Mouse (Mus musculus) adipocyte (in vitro differentiated cells): ENCODE measurements around the gene Dnajb3.
"Not testable (repeated sequence)": the region's sequence is repeated elsewhere in the genome, so short reads cannot be mapped to it uniquely, and the experiment has no call there.

ENCODE experiments used
- DNase-seq: peaks from one replicate; pipeline ENCODE4 v3.0.0-alpha.2; 2016; ENCODE audit warnings: low spot score

Gene Dnajb3

GRCm38 (mm10) chr1:88215466-88216380 lies 10.1 kb upstream of the Dnajb3 start:
- no peak for DNase-seq

GRCm38 (mm10) chr1:88214462-88214952 lies 8.9 kb upstream of the Dnajb3 start:
- DNase-seq: peak; percentile 9

GRCm38 (mm10) chr1:88213766-88214461 lies 8.3 kb upstream of the Dnajb3 start:
- peak; percentile 51 for DNase-seq

DNA sequence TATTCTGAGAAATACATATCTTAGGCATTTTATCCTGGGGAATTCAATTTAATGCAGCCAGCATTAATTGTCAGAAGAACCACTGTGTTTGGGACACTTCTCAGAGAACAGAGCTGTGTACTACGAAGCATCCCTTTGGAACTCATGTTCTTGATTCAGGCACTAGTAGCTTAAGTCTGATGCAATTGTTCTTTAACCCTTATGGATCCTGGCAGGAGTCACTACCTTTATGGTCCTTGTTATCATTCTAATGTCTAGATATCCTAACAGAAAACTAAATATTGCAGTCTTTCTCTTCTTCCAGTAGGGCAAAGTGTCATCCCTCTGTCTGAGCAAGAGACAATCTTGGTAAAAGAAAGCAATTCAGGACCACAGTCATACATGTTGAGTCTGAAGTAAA lies 7.5 kb upstream of the Dnajb3 start:
- DNase-seq: peak; percentile 19

- peak; percentile 11 for DNase-seq
Observed at GRCm38 (mm10) chr1:88212341-88213045, 6.9 kb upstream of the Dnajb3 start.

GRCm38 (mm10) chr1:88211812-88212211 lies 6.2 kb upstream of the Dnajb3 start, which contains the start of gene Ugt1a1:
Gene Ugt1a1, plus strand, starts transcription at chr1:88211959.
- DNase-seq: peak; percentile 33

DNA sequence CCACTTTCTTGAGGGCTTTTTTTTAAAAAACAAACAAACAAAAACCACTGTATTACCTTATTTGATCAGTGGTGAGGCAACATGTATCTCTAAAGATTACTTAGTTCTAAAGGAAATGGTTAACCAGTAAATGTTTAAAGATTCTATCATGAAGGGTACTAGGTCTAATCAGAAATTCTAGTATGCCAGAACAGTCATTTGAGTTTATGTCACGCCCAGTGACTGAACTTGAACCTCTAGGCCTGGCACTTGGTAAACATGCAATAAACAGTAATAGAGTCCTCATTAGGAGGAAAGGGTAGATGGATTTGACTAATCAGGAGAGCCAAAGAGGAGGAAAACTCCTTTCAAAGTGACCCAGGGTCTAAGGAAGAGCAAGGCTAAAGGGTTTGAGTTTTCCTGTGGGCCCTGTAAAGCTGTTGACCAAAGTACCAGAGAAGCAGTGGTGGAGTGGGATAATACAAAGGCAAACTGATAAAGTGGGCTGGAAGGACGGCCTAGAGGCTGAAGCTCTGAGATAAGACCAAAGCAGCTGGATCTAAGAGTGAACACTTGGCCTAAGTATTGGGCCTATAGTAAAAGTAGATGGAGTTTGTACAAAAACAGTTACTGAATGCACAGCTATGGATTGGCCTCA lies 1.4 kb upstream of the Dnajb3 start:
- DNase-seq: no peak

DNA sequence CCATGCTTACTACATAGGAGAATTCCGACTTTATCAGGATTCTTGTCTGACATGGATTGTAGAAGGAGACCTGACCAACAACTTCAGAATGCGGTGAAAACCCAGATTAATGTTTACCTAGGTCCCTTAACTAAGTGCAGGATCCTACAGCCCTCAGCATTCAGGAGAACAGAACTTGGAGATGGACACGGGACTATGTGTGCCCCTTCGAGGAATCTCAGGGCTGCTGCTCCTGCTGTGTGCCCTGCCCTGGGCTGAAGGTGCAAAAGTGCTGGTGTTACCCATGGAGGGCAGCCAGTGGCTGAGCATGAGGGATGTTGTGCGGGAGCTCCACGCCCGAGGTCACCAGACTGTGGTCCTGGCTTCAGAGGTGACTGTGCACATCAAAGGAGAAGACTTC lies 5.1 kb downstream of the Dnajb3 start, which contains the start of gene Ugt1a2:
Ugt1a2 (plus strand) TSS at position 146 of the 400 bp plus-strand sequence.
- DNase-seq: no peak

DNA sequence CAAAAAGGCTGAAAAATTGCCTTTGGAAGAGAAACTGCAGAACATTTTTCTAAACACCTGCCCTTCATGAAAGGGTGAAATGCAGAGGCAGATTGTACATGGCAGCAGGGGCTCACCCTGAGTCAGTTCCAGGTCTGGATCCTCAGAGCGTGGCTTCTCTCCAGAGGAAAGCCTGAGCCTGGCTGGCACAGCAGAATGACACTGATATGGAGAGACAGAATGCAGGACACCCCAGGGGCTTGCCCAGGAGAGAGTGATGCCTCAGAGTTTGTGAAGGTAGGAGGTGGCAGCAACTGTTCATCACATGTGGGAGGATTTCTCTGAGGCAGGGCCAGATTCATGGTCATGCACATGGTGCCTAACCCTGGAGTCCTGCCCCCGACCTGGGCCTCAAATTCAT lies 5.6 kb downstream of the Dnajb3 start:
- DNase-seq: no peak

- no peak for DNase-seq
Observed at GRCm38 (mm10) chr1:88197443-88197842, 8.1 kb downstream of the Dnajb3 start.

DNA sequence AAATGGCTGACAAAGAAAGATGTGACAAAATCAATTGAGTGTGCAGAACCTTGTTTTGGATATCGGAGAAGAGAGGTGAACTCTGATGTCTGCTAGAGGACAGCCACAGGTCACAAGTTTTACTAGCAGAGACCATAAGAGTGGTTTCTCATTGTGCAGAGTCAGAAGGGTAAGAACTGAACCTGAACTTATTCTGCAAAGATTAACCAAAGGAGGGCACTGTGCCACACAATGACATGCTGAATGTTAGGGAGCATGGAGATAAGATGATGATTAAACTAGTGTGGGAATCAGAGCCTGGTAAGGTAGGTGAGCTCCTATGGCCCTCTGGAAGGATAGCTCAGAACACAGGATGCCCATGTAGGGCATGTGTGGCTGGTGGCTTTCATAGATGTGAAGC lies 9.9 kb downstream of the Dnajb3 start:
- no peak for DNase-seq

DNA sequence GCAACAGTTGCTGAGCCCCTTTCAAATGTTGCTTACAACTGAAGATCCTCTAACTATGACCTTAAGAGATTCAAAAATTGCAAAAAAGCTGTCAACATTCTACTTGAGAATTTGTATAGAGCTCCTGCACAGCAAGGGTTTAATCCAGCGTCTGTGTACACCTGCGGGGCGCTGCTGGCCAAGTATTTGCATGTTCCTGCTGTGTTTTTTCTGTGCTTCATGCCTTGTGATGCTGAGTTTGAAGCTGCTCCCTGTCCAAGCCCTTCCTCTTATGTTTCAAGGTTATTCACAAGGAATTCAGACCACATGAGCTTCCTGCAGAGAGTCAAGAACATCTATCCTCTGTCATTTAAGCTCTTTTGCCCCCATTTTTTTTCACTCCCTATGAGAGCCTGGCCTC lies 13.4 kb downstream of the Dnajb3 start:
- no peak for DNase-seq

DNA sequence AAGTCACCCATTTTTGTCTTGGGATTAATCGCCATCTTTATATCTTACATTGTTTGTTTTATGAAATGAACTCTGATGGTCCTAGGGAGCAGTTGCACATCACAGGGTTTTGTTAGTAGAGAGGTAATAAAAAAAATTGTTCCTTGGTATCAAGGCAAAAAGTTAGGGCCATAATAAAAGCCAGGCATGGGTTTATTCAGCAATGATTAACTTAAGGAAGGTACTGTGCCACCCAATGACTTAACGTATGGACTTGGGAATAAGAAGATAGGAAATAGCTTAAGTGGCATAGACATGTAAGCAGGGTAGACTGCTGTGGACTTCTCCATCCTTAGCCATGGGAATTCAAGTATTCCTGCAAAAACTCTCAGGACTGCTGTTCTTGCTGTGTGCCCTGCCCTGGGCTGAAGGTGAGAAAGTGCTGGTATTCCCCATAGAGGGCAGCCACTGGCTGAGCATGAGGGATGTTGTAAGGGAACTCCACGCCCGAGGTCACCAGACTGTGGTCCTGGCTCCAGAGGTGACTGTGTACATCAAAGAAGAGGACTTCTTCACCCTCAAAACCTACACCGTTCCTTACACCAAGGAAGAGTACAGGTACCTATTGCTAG lies 19.2 kb downstream of the Dnajb3 start:
- no peak for DNase-seq

DNA sequence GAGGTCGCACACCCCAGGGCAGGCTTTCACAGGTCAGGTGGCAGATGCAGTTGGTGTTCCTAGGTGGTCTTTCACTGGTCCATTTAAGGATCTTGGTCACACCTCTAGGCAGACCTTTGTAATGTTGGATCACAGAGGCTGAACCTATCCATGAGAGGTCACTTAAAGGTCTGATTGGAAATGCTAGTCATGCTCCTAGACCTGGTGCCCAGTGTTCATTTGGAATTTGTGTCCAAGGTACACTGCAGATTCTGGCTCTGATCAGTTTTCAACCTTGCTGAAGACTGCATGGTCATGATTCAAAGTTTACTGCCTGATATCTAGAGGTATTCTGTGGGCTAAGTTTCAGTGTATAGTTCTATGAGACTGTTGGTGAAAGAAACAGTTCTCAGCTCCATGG lies 25.9 kb downstream of the Dnajb3 start:
- DNase-seq: no peak

GRCm38 (mm10) chr1:88172190-88172589 lies 33.4 kb downstream of the Dnajb3 start:
- DNase-seq: not testable (repeated sequence)

GRCm38 (mm10) chr1:88165711-88166110 lies 39.9 kb downstream of the Dnajb3 start, which contains the start of gene Ugt1a5:
Gene Ugt1a5, plus strand, starts transcription at chr1:88166012.
- no peak for DNase-seq

DNA sequence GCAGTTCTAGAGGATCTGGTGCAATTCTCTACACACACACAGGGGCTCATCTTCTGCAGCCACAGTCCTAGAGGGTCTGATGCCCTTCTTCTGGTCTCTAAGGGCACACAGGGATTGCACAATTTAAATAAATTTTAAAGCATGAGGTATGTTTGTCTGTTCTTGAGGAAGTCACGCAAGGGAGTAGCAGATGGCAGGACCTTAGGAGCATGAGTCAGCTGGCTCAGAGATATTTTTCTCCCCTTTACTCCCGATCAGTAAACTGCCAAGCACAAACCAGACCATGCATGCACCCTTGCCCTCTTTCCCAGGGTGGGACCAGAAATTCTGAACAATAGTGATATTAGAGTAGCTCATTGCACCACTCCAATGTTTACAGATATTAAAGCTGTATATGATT lies 47.2 kb downstream of the Dnajb3 start:
- peak; percentile 84 for DNase-seq
